Mouse (Mus musculus) gastrocnemius, adult 18-20 months (tissue): ENCODE measurements around the gene Lpgat1. TPM values are rescaled to one million over a fixed set of nuclear protein-coding genes. Genes with fewer than 3 reads are reported as not detected.
A peak's percentile ranks its signal among the peaks of the same experiment; 100 is the strongest.

Source experiments
- DNase-seq: peaks from one replicate; pipeline ENCODE4 v3.0.0; 2021; ENCODE audit warnings: low spot score
- total RNA-seq, 2 experiments: library from RNA; stranded (reverse); gene quantifications; 2 replicates each; pipeline ENCODE4 v1.2.3; 2021

Lpgat1 gene
- total RNA-seq, 2 experiments from 2014 or later = 22.0 to 33.1 TPM

GRCm38 (mm10) chr1:191805788-191806187, 88.2 kb downstream of the Lpgat1 start:
- no peak for DNase-seq

- no peak for DNase-seq
Observed at GRCm38 (mm10) chr1:191806740-191807139, 89.1 kb downstream of the Lpgat1 start.

GRCm38 (mm10) chr1:191807979-191808378, 90.3 kb downstream of the Lpgat1 start:
- no peak for DNase-seq

GRCm38 (mm10) chr1:191808688-191809223, 91.1 kb downstream of the Lpgat1 start:
- DNase-seq = no peak

GRCm38 (mm10) chr1:191811774-191812173, 94.1 kb downstream of the Lpgat1 start:
- no peak for DNase-seq

- no peak for DNase-seq
Observed at GRCm38 (mm10) chr1:191812949-191813691, 95.5 kb downstream of the Lpgat1 start.

GRCm38 (mm10) chr1:191814240-191814639, 96.6 kb downstream of the Lpgat1 start:
- DNase-seq = no peak

- DNase-seq = no peak
Observed at GRCm38 (mm10) chr1:191814935-191815334, 97.3 kb downstream of the Lpgat1 start.

- no peak for DNase-seq
Observed at GRCm38 (mm10) chr1:191816596-191816995, 99.0 kb downstream of the Lpgat1 start.

GRCm38 (mm10) chr1:191817418-191818144, 99.9 kb downstream of the Lpgat1 start:
- peak; percentile 87 for DNase-seq

GRCm38 (mm10) chr1:191818145-191818631, 100.6 kb downstream of the Lpgat1 start:
- no peak for DNase-seq

GRCm38 (mm10) chr1:191819026-191819425, 101.4 kb downstream of the Lpgat1 start:
- no peak for DNase-seq

- DNase-seq = no peak
Observed at GRCm38 (mm10) chr1:191820951-191821325, 103.3 kb downstream of the Lpgat1 start.

- DNase-seq = peak; percentile 97
Observed at GRCm38 (mm10) chr1:191821326-191822091, 103.9 kb downstream of the Lpgat1 start, which contains the start of gene Nek2. Gene Nek2, plus strand, starts transcription at chr1:191821444.

- DNase-seq = no peak
Observed at GRCm38 (mm10) chr1:191829124-191829523, 111.5 kb downstream of the Lpgat1 start.

- no peak for DNase-seq
Observed at GRCm38 (mm10) chr1:191833396-191833795, 115.8 kb downstream of the Lpgat1 start.

Other genes starting within 250 kb of the Lpgat1 start
- under 1 TPM in 1 of 2 experiments, not detected in 1; 0.12 TPM for gene Dtl, start 142.3 kb upstream of the Lpgat1 start, total RNA-seq
- gene Ints7, start 142.2 kb upstream of the Lpgat1 start, total RNA-seq = 1 to 10 TPM; 5.6 to 6.5 TPM
- gene Nek2, start 103.6 kb downstream of the Lpgat1 start, total RNA-seq = under 1 TPM; 0.53 to 0.62 TPM
- gene Slc30a1, start 188.9 kb downstream of the Lpgat1 start, total RNA-seq = 1 to 10 TPM; 5.6 to 8.2 TPM